Mouse (Mus musculus) small intestine, adult 2 months (tissue): Measurements from ENCODE around the gene Cdk5.

ENCODE experiments used
- CTCF ChIP-seq: fragments of 200-500 bp; IDR thresholded peaks from 2 replicates; pipeline ENCODE4 v1.5.1; 2012; ENCODE audit warnings: low read depth, mild to moderate bottlenecking, control low read depth, inconsistent platforms, low read length, moderate library complexity, mixed read lengths; ENCODE audit not compliant: insufficient replicate concordance, insufficient read length; ENCODE audit errors: extremely low read depth
- POLR2A ChIP-seq: fragments of 200-500 bp; IDR thresholded peaks from 2 replicates; pipeline ENCODE4 v1.6.1; 2012; ENCODE audit warnings: low read depth, mild to moderate bottlenecking, control low read depth, inconsistent platforms, low read length, moderate library complexity

- no peak for TF ChIP-seq CTCF
- TF ChIP-seq POLR2A = peak; percentile 74
Measured at GRCm38 (mm10) chr5:24444746-24445427, 21.6 kb upstream of the Cdk5 start, which contains the start of gene Fastk.
